Mouse (Mus musculus) adrenal gland, postnatal 25 days (tissue): ENCODE results near the gene Olfr1367. TPM values are rescaled to one million over a fixed set of nuclear protein-coding genes. Genes with fewer than 3 reads are reported as not detected.

ENCODE experiments used
- DNase-seq: peaks from one replicate; pipeline ENCODE4 v3.0.0; 2021; ENCODE audit warnings: mixed read lengths
- long read RNA-seq: library from polyadenylated mRNA; stranded (forward); transcript quantifications from one replicate; pipeline ENCODE4 v2.0.0, GENCODE M21; 2021
- total RNA-seq: library from RNA; stranded (reverse); gene quantifications from 2 replicates; pipeline ENCODE4 v1.2.3, GENCODE M21; 2021

Olfr1367 gene
- total RNA-seq, result not detected in 2 replicates
- long read RNA-seq, result 0 reads

- no peak for DNase-seq
These were observed at the start of gene Olfr1367 for GRCm38 (mm10) chr13:21346610-21347009. TSS of gene Olfr1367 (plus strand) at chr13:21346910.

DNA sequence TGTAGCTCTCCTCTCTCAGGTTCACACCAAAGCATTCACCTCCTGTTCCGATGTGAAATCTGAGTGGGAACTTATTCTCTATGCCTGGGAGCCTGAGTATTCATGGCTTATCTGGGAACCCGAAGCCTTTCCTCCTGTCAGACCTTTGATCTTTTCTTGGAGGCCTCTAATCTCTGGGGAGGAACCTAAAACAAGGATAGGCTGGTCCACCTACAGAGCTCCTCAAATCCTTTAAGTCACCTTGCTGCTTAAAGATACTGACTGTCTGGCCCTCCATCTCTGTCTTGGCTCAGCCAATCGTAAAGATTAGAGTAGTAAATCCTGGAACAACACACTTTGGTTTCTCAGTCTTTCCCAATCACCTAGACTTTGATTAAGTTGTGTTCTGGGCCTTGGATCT, 48.2 kb upstream of the Olfr1367 start:
- no peak for DNase-seq

- DNase-seq, result no peak
These were observed 42.1 kb upstream of the Olfr1367 start for GRCm38 (mm10) chr13:21304483-21305066.

DNA sequence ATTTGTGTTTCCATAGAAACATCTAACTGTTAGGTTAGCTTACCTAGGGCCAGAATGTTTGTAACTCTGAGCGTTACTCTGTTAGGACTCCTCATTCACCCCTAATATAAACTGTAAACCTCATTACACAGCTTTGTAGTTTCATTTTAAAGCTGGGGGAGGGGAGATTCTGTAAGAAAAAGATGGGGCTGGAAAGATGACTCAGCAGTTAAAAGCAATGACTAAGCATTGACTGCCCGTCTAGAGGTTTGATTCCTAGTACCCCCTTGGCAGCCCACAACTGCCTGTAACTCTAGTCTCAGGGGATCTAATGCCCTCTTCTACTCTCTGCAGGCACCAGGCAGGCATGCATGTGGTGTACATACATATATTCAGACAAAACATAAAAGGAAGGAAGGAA, 36.9 kb upstream of the Olfr1367 start:
- no peak for DNase-seq

- no peak for DNase-seq
These were observed 34.8 kb upstream of the Olfr1367 start, which contains the start of gene Gpx6 for GRCm38 (mm10) chr13:21311926-21312325. TSS of gene Gpx6 (plus strand) at chr13:21312125.

DNA sequence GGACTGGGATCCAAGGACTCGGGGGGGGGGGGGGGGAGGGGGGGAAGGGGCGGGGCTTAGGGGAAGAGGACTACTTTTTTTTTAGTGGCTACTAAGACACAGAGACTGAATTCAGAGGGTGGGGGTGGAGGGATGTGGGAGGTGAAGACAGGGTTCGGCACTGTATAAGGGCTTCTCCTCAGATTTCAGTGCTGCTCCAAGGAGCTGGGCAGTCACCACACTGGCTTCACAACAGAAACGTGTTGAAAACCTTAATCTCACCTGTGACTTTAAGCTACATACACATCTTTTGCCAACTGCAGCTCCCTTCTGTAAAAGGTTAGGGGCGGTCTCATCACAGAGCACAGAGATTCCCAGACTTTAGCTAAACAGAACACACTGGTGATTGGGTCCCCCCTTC, 33.9 kb upstream of the Olfr1367 start:
- no peak for DNase-seq

- no peak for DNase-seq
These were observed 32.8 kb upstream of the Olfr1367 start for GRCm38 (mm10) chr13:21313903-21314302.

- DNase-seq, result no peak
These were observed 26.4 kb upstream of the Olfr1367 start for GRCm38 (mm10) chr13:21320262-21320661.

GRCm38 (mm10) chr13:21321890-21322494, 24.7 kb upstream of the Olfr1367 start:
- DNase-seq, result no peak

DNA sequence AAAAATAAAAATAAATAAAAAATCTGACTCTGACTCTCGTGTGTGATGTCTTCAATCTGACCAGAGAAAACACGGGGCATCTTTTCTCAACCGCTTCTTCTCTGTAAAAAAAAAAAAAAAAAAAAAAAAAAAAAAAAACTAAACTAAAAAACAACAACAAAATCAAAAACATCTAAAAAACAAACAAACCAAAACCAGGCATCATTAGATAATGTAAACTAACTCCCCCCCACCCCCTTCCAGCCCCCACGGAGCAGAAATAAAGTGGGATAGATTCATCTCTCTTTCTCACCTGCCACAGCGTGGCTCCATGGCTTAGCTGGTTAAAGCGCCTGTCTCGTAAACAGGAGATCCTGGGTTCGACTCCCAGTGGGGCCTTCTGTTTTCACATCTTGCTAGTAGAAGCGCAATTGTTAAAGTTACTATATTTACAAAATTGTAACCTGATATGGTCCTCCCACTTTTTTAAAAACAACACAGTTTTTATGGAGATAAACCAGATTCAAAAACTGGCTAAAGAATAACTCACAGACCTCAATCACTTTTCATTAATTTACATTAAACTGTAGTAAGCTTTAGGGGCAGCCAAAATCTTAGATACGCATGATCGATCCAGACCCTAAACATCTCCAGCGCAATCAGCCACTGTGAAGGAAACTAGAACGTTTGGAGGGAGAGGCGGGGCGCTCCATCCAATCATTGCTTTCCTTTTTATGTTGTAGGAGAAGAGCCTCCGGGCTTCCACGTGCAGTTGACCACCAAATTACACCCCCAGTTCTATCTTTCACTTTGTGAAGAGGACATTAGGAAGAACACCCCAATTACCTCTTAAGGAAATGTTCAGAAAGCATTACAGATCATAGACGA, 24.0 kb upstream of the Olfr1367 start:
- peak; percentile 28 for DNase-seq

DNA sequence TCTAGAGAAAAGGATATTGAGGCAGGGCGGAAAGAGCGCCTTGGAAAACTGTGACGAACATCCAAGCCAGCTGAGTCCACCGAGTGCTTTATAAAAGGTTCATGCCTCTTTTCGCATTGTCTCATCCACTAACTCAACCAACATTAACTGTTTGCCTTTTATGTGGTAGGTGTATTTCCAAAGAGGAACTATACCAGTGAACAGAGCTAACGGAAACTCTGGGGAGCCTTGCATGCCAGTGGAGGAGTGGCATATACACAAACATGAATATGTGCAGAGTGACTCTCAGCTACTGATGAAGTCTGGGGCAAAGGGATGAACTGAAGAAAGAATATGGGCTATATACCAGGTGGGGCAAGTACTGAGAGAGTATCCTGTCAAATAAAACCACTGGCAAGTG, 23.3 kb upstream of the Olfr1367 start:
- DNase-seq, result no peak

- no peak for DNase-seq
These were observed 20.5 kb upstream of the Olfr1367 start for GRCm38 (mm10) chr13:21326191-21326590.

DNA sequence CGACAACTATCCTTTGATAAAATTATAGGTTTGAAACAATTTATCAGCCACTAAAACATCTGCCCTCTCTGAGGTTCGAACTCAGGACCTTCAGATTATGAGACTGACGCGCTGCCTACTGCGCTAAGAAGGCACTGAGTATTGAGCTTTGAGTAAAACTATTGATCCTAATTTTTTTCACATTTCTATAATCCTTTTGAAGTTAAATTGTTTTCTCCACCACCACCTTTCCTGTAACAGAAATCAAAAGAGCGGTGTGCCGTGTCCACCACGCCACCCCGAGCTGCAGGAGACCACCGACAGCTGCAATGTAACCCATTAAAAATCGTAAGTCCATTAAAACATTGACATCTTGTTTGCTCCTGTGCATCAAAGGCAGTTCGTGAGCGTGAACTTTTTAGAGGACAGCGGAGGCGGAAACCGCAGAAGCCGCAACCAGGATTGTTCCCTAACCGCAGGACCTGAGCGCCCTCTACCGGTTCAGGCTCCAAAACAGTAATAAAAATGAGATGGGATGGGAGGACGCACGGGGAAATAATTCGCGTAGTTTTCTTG, 20.0 kb upstream of the Olfr1367 start:
- DNase-seq, result peak; percentile 86

GRCm38 (mm10) chr13:21327424-21327823, 19.3 kb upstream of the Olfr1367 start:
- DNase-seq, result no peak

GRCm38 (mm10) chr13:21350593-21350992, 3.9 kb downstream of the Olfr1367 start:
- DNase-seq, result no peak

DNA sequence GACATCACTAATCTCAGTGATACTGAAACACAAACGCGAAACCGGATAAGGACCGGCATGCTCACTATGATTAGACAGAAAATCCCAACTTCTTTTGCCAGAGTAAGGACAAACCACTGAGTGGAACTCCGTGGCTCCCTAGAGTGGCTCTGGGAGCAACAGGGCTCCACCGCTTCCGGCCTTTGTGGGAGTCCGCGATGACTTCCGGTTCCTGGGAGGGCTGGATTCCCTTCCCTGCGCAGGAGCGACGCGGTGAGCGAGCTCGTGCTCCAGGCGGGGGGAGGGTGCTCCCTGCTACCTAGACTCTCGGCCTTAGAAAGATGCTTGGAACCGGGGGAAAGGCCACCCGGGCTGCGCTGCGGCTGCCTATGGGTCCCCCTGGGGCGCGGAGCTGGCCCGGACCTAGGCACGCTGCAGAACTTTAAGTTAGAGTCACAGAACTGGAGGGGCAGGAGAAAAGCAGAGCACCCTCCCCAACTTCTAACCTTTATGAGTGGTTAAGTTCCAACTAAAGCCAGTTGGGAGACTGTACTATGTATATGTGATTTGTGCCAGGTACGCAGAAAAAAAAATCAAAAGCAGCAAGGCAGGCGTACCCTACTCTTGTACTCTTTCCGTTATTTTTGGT, 16.0 kb downstream of the Olfr1367 start, which contains the start of gene Zscan12:
TSS of gene Zscan12 (plus strand) at position 200 of the 628 bp plus-strand sequence.
- peak; percentile 89 for DNase-seq

GRCm38 (mm10) chr13:21363719-21364118, 17.0 kb downstream of the Olfr1367 start:
- peak; percentile 3 for DNase-seq

DNA sequence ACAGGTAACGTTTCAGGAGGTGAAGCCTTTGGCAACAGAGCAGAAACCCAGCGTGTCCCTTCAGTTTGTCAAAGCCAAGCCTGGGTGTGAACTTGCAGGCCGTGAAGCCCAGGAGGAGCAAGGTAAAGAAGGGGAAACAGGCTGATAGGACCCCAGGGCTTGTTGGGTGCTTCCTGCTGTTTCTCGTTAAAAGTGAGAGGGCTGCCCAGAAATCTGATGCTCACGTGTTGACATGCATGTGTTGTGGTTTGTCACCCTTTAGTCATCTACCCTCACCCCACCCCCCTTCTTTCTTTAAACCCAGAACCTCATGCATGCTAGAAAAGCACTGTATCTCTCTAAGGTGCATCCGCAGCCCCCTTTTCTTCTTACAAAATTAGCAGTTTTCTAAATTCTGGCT, 19.9 kb downstream of the Olfr1367 start:
- no peak for DNase-seq

- no peak for DNase-seq
These were observed 26.0 kb downstream of the Olfr1367 start for GRCm38 (mm10) chr13:21372700-21373099.

GRCm38 (mm10) chr13:21377773-21378172, 31.1 kb downstream of the Olfr1367 start:
- DNase-seq, result no peak

DNA sequence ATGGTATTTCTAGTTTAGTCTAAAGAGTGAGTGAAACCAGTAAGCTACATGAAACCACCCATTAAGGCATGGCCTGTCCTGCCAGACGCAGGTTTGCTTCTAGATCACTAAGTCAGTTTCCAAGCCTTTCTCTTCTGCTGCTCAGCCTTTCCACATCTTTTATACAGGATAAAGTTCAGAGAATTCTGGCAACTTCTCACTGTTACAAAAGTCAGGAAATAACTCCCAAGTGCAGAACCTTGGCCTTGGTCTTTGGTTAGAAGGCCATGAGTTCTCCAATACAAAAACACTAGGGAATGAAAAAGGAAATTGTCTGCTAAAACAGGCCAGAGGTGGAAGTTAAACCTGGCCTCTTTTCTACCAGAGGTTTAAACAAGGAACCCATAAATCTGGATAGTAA, 48.5 kb downstream of the Olfr1367 start:
- no peak for DNase-seq

DNA sequence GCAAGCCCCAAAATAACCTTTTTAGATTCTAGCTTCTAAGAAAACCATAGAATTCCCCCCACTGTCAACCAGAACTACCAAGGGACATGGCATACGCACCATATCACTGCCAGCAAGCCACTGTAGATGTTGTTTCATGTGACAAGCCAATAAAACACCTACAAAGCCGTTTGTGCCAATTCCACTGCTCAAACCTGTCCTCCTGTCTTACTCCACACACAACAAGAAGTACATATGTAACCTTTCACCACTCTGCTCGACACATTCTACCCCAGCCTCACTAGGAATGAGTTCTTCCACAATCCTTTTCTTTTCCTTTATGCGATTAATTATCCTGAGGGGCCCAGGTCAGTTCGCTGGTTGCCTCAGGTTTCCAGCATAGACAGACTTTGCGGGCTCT, 48.9 kb downstream of the Olfr1367 start:
- DNase-seq, result no peak
